21 mouse cellular contexts compared by ENCODE assay signal in genomic region chr16:86897967-86898710, GRCm38 (mm10).
DNase-seq lines count a peak whose midpoint lies in the region; ATAC-seq lines count a peak whose summit lies in the region.
"Had no signal": no experiment of that assay in that cellular context is flagged by ENCODE, and none has a peak within 500 bp of the region (broad histone marks: within the 10 kb centered on the region; RNA-seq: fewer than 3 reads in every experiment).

No protein-coding gene starts in this region.

- no peak overlapping the region for H3K9ac ChIP-seq in kidney, embryonic 15.5 days
- no peak overlapping the region for H3K9ac ChIP-seq in embryonic facial prominence, embryonic 14.5 days (ENCODE audit: low read depth, low read length)
- H3K9ac ChIP-seq in forebrain, embryonic 12.5 days, result no peak overlapping the region
- H3K9ac ChIP-seq: embryonic facial prominence, embryonic 13.5 days; heart, embryonic 13.5 days; hindbrain, embryonic 12.5 days had no signal

- peak; percentile 21 for DNase-seq in embryo, embryonic 10 days (ENCODE audit: low spot score)
- no peak for DNase-seq in embryo, embryonic 9.5 days (ENCODE audit: extremely low spot score)
- DNase-seq in kidney, adult 11 months, result no peak
- DNase-seq in Muller cell, postnatal 12 days (ENCODE audit: inconsistent ontology term), result peak; percentile 58
- DNase-seq in embryonic facial prominence, embryonic 14.5 days (ENCODE audit: low spot score), result peak; percentile 28
- DNase-seq in urinary bladder, postnatal 25 days (ENCODE audit: low spot score), result no peak
- DNase-seq: adrenal gland, postnatal 36 days; cerebellum, adult 8-10 months; cerebellum, postnatal 14 days; gastrocnemius, adult 2 months; gastrocnemius, postnatal 25 days; heart, postnatal 36 days had no signal

- H3K27ac ChIP-seq in kidney, embryonic 15.5 days, result no peak overlapping the region
- H3K27ac ChIP-seq in embryonic facial prominence, embryonic 14.5 days (replicated peaks; ENCODE audit: low read depth, low read length), result no peak overlapping the region
- H3K27ac ChIP-seq in forebrain, embryonic 12.5 days, result no peak overlapping the region
- H3K27ac ChIP-seq: embryonic facial prominence, embryonic 13.5 days; gastrocnemius, adult 2 months; heart, embryonic 13.5 days; hindbrain, embryonic 12.5 days had no signal

- H3K4me2 ChIP-seq in kidney, embryonic 15.5 days, result no peak overlapping the region
- no peak overlapping the region for H3K4me2 ChIP-seq in embryonic facial prominence, embryonic 14.5 days (ENCODE audit: low read depth, low read length)
- H3K4me2 ChIP-seq in forebrain, embryonic 12.5 days, result no peak overlapping the region
- H3K4me2 ChIP-seq: embryonic facial prominence, embryonic 13.5 days; heart, embryonic 13.5 days; hindbrain, embryonic 12.5 days had no signal

- peak; percentile 89 for ATAC-seq in kidney, embryonic 15.5 days (replicated peaks; ENCODE audit: low FRiP score)
- ATAC-seq in embryonic facial prominence, embryonic 14.5 days (ENCODE audit: low read depth), result 0 out of 2 replicates have a peak, but pooled peaks have one; percentile 18
- ATAC-seq in forebrain, embryonic 12.5 days (ENCODE audit: low FRiP score), result no peak
- ATAC-seq: activated CD4-positive, CD25-positive, alpha-beta regulatory T cell, adult 4 months; forebrain, embryonic 14.5 days; hindbrain, embryonic 16.5 days; Patski had no signal

- no peak overlapping the region for H3K4me3 ChIP-seq in kidney, embryonic 15.5 days (replicated peaks)
- H3K4me3 ChIP-seq in embryonic facial prominence, embryonic 14.5 days (ENCODE audit: low read depth, low read length), result no peak overlapping the region
- no peak overlapping the region for H3K4me3 ChIP-seq in forebrain, embryonic 12.5 days (replicated peaks)
- H3K4me3 ChIP-seq: embryonic facial prominence, embryonic 13.5 days; gastrocnemius, adult 2 months; heart, embryonic 13.5 days; hindbrain, embryonic 12.5 days had no signal

- 0 out of 2 replicates have a peak, but pooled peaks cover 2% of the 10 kb centered on the region for H3K4me1 ChIP-seq in kidney, embryonic 15.5 days
- H3K4me1 ChIP-seq in embryonic facial prominence, embryonic 14.5 days (ENCODE audit: control insufficient read depth, insufficient read depth, low read length), result no peaks in the 10 kb centered on the region
- H3K4me1 ChIP-seq in forebrain, embryonic 12.5 days, result no peaks in the 10 kb centered on the region; the same call in 1 of the 2 replicates
- H3K4me1 ChIP-seq: embryonic facial prominence, embryonic 13.5 days; hindbrain, embryonic 12.5 days had no signal

- 20% methylated on average over 2 of the region's 2 CpGs for WGBS in kidney, embryonic 15.5 days
- 59% methylated on average over 2 of the region's 2 CpGs for WGBS in embryonic facial prominence, embryonic 14.5 days
- 59% methylated on average over 2 of the region's 2 CpGs for WGBS in forebrain, embryonic 12.5 days

- H3K36me3 ChIP-seq in kidney, embryonic 15.5 days, result no peaks in the 10 kb centered on the region
- no peaks in the 10 kb centered on the region for H3K36me3 ChIP-seq in embryonic facial prominence, embryonic 14.5 days (ENCODE audit: control insufficient read depth, insufficient read depth, low read length)
- H3K36me3 ChIP-seq in forebrain, embryonic 12.5 days (replicated peaks), result no peaks in the 10 kb centered on the region
- H3K36me3 ChIP-seq: embryonic facial prominence, embryonic 13.5 days; heart, embryonic 13.5 days; hindbrain, embryonic 12.5 days had no signal

- no peaks in the 10 kb centered on the region for H3K27me3 ChIP-seq in kidney, embryonic 15.5 days
- H3K27me3 ChIP-seq in embryonic facial prominence, embryonic 14.5 days (replicated peaks; ENCODE audit: control insufficient read depth, insufficient read depth, low read length), result no peaks in the 10 kb centered on the region
- H3K27me3 ChIP-seq in forebrain, embryonic 12.5 days, result no peaks in the 10 kb centered on the region
- H3K27me3 ChIP-seq: embryonic facial prominence, embryonic 13.5 days; heart, embryonic 13.5 days; hindbrain, embryonic 12.5 days; Patski had no signal

- no peaks in the 10 kb centered on the region for H3K9me3 ChIP-seq in kidney, embryonic 15.5 days (replicated peaks)
- H3K9me3 ChIP-seq in embryonic facial prominence, embryonic 14.5 days (ENCODE audit: control insufficient read depth, low read length), result no peaks in the 10 kb centered on the region
- no peaks in the 10 kb centered on the region for H3K9me3 ChIP-seq in forebrain, embryonic 12.5 days
- H3K9me3 ChIP-seq: embryonic facial prominence, embryonic 13.5 days; heart, embryonic 13.5 days; hindbrain, embryonic 12.5 days had no signal

Comparison
In these comparisons a context has a peak if more than half of its experiments do, and no peak if none do; other contexts are left out.
1. DNase-seq: peak in embryo, embryonic 10 days (single experiment), Muller cell, postnatal 12 days (single experiment) and embryonic facial prominence, embryonic 14.5 days (single experiment); none in embryo, embryonic 9.5 days (single experiment), kidney, adult 11 months (single experiment) and urinary bladder, postnatal 25 days (single experiment).